Mouse (Mus musculus) adrenal gland, postnatal 14 days (tissue): Measurements from ENCODE around the gene Thoc6. TPM values are rescaled to one million over a fixed set of nuclear protein-coding genes. Genes with fewer than 3 reads are reported as not detected.

ENCODE experiments used
- DNase-seq: peaks from one replicate; pipeline ENCODE4 v3.0.0; 2021; ENCODE audit warnings: mixed read lengths
- total RNA-seq: library from RNA; stranded (reverse); gene quantifications from 2 replicates; pipeline ENCODE4 v1.2.3, GENCODE M21; 2021

Gene Thoc6
- total RNA-seq, 1 experiment from 2014 or later: 25.2 TPM

- peak; percentile 92 for DNase-seq
Measured at GRCm38 (mm10) chr17:23677236-23677679, 3.6 kb upstream of the Thoc6 start, which contains the start of gene Tnfrsf12a. Tnfrsf12a (minus strand) TSS chr17:23677468.

GRCm38 (mm10) chr17:23676473-23677031 is 2.9 kb upstream of the Thoc6 start:
- peak; percentile 90 for DNase-seq

- DNase-seq: peak; percentile 89
Measured at GRCm38 (mm10) chr17:23675564-23676281, 2.0 kb upstream of the Thoc6 start.

GRCm38 (mm10) chr17:23675127-23675526 is 1.4 kb upstream of the Thoc6 start:
- peak; percentile 87 for DNase-seq

GRCm38 (mm10) chr17:23674271-23674952 is 730 bp upstream of the Thoc6 start:
- DNase-seq: peak; percentile 23

GRCm38 (mm10) chr17:23672761-23673160 is 921 bp downstream of the Thoc6 start:
- no peak for DNase-seq

GRCm38 (mm10) chr17:23671519-23671918 is 2.2 kb downstream of the Thoc6 start:
- no peak for DNase-seq

- DNase-seq: no peak
Measured at GRCm38 (mm10) chr17:23670516-23671074, 3.1 kb downstream of the Thoc6 start.

GRCm38 (mm10) chr17:23665511-23665910 is 8.2 kb downstream of the Thoc6 start:
- no peak for DNase-seq

GRCm38 (mm10) chr17:23664556-23665021 is 9.1 kb downstream of the Thoc6 start:
- no peak for DNase-seq

GRCm38 (mm10) chr17:23661526-23661925 is 12.2 kb downstream of the Thoc6 start:
- peak; percentile 57 for DNase-seq

- DNase-seq: no peak
Measured at GRCm38 (mm10) chr17:23660876-23661200, 12.8 kb downstream of the Thoc6 start.

- DNase-seq: peak; percentile 73
Measured at GRCm38 (mm10) chr17:23660117-23660875, 13.4 kb downstream of the Thoc6 start, which contains the start of gene Bicdl2. Bicdl2 (plus strand) TSS chr17:23660506.

GRCm38 (mm10) chr17:23658450-23658849 is 15.2 kb downstream of the Thoc6 start:
- DNase-seq: no peak

- no peak for DNase-seq
Measured at GRCm38 (mm10) chr17:23654410-23654809, 19.3 kb downstream of the Thoc6 start.

- no peak for DNase-seq
Measured at GRCm38 (mm10) chr17:23654001-23654400, 19.7 kb downstream of the Thoc6 start.

GRCm38 (mm10) chr17:23653324-23653723 is 20.4 kb downstream of the Thoc6 start:
- no peak for DNase-seq

- no peak for DNase-seq
Measured at GRCm38 (mm10) chr17:23651363-23651762, 22.3 kb downstream of the Thoc6 start.

- DNase-seq: no peak
Measured at GRCm38 (mm10) chr17:23645894-23646293, 27.8 kb downstream of the Thoc6 start.

GRCm38 (mm10) chr17:23644613-23645495 is 28.8 kb downstream of the Thoc6 start, which contains the start of gene Mmp25:
Mmp25 (minus strand) TSS chr17:23645277.
- peak; percentile 34 for DNase-seq

- DNase-seq: no peak
Measured at GRCm38 (mm10) chr17:23631241-23631640, 42.4 kb downstream of the Thoc6 start.
